Mouse (Mus musculus) stomach, postnatal 0 days (tissue): ENCODE measurements at regions not wholly inside any gene's neighbourhood (a gene's known extent, or its start where the extent isn't known, plus 50 kb on each side); places are given as distances from the start of the nearest gene placed in this dataset.

Experiments
- CTCF ChIP-seq: IDR thresholded peaks from 2 replicates; pipeline ENCODE4 v1.5.1; 2016; ENCODE audit warnings: antibody characterized with exemption, low read depth, mild to moderate bottlenecking, moderate library complexity
- EP300 ChIP-seq: optimal IDR thresholded peaks from 2 replicates; pipeline ENCODE3; 2016; ENCODE audit warnings: antibody characterized with exemption

- TF ChIP-seq CTCF: no peak
- TF ChIP-seq EP300: no peak
Measured at GRCm38 (mm10) chr16:77662107-77662518, 60.2 kb upstream of the Gm11146 start.
